Mouse (Mus musculus) forebrain, embryonic 11.5 days (tissue): ENCODE measurements around the gene Pkmyt1. TPM values are rescaled to one million over a fixed set of nuclear protein-coding genes. Genes with fewer than 3 reads are reported as not detected.

ENCODE experiments used
- ATAC-seq: fragments of 200-750 bp; cut with Nextera tagmentation; replicated peaks from 2 replicates; pipeline ENCODE4 v1.8.0; 2017; ENCODE audit warnings: moderate TSS enrichment; ENCODE audit not compliant: low FRiP score
- DNase-seq: peaks from one replicate; pipeline ENCODE4 v3.0.0-alpha.2; 2017; ENCODE audit warnings: low spot score
- H3K27ac ChIP-seq: fragments of 300-500 bp; sonication (generic); 2 replicates; pipeline ENCODE4 v1.5.1; 2014; ENCODE audit warnings: low read depth, low read length
- H3K27me3 ChIP-seq: fragments of 300-500 bp; sonication (generic); 2 replicates; pipeline ENCODE4 v1.6.1; 2014; ENCODE audit warnings: mild to moderate bottlenecking, low read length, mixed read lengths; ENCODE audit not compliant: control insufficient read depth, insufficient read depth
- H3K36me3 ChIP-seq: fragments of 300-500 bp; sonication (generic); 2 replicates; pipeline ENCODE4 v1.6.1; 2014; ENCODE audit warnings: mild to moderate bottlenecking, low read length, moderate library complexity, mixed read lengths; ENCODE audit not compliant: control insufficient read depth, insufficient read depth
- H3K4me1 ChIP-seq: fragments of 300-500 bp; sonication (generic); replicated peaks from 2 replicates; pipeline ENCODE4 v1.6.1; 2014; ENCODE audit warnings: low read length, mixed read lengths; ENCODE audit not compliant: control insufficient read depth, insufficient read depth
- H3K4me2 ChIP-seq: fragments of 300-500 bp; sonication (generic); 2 replicates; pipeline ENCODE4 v1.6.1; 2014; ENCODE audit warnings: low read depth, mild to moderate bottlenecking, low read length, moderate library complexity, mixed read lengths; ENCODE audit not compliant: severe bottlenecking
- H3K4me3 ChIP-seq: fragments of 300-500 bp; sonication (generic); 2 replicates; pipeline ENCODE4 v1.5.1; 2014; ENCODE audit warnings: low read depth, low read length
- H3K9ac ChIP-seq: fragments of 300-500 bp; sonication (generic); 2 replicates; pipeline ENCODE4 v1.6.1; 2014; ENCODE audit warnings: low read length
- H3K9me3 ChIP-seq: fragments of 300-500 bp; sonication (generic); 2 replicates; pipeline ENCODE4 v1.6.1; 2016; ENCODE audit warnings: low read length, mixed read lengths; ENCODE audit not compliant: control insufficient read depth
- WGBS: fragments of 180-500 bp; shearing (Covaris S2); extraction: QIAGEN DNeasy Blood & Tissue Kit; methylation state at CpG from one replicate; pipeline ENCODE4 v1.1.7; 2014; 5-methylcytosine and 5-hydroxymethylcytosine counted together
- polyA plus RNA-seq: library from polyadenylated mRNA; unstranded; fragments of >200 nt; fragmentation: Nextera tagmentation; extraction: Ambion mirVana; gene quantifications from 2 replicates; pipeline ENCODE4 v1.2.1, GENCODE M21; 2014

The Pkmyt1 gene
- polyA plus RNA-seq, 1 experiment from 2014 or later, result 61.3 TPM

DNA sequence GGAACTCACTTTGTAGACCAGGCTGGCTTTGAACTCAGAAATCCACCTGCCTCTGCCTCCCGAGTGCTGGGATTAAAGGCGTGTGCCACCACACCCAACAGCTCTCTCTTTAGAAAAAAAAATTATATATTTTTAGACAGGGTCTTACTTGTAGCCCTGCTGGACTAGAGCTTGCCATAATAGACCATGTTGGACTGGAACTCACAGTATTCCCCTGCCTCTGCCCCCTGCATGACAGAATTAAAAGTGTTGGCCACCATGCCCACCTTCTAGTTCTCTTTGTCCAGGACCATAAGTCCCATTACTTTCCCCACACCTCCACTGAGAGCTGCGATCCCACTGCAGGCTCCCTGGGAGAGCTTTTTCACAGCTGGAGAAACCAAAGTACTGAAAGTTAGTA, 21.3 kb downstream of the Pkmyt1 start:
- H3K27ac ChIP-seq, result no peak overlapping the region
- H3K4me2 ChIP-seq, result no peak overlapping the region
- peaks cover 40% of the 10 kb centered on the region for H3K27me3 ChIP-seq
- peaks cover 14% of the 10 kb centered on the region for H3K4me1 ChIP-seq
- no peaks in the 10 kb centered on the region for H3K9me3 ChIP-seq
- H3K9ac ChIP-seq, result no peak overlapping the region
- H3K4me3 ChIP-seq, result no peak overlapping the region
- WGBS, result 80% methylated on average over 3 of the region's 3 CpGs
- H3K36me3 ChIP-seq, result no peaks in the 10 kb centered on the region; the same call in 1 of the 2 replicates
- DNase-seq (no peak), ATAC-seq (no peak)

DNA sequence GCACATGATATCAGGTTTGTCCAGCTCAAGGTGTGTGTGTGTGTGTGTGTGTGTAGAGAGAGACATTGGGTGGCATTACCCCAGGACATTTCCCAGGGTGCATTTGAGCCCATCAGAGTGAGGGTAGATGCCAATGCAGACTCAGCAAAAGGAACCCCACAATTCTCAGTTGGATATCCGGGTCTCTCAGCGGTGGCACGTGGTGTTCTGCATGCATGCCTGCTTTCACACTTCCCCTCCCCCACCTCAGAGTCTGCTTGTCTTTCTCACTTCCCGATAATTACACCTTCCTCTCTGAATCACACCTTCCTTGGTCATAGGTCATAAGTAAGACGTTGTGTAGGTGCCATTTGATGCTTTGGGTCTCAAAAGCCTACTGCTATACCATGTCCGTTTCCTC, 21.9 kb downstream of the Pkmyt1 start:
- peaks cover 4% of the 10 kb centered on the region; the same call in 1 of the 2 replicates for H3K36me3 ChIP-seq
- ATAC-seq, result 0 out of 2 replicates have a peak, but pooled peaks have one; percentile 16
- 47% methylated on average over 6 of the region's 6 CpGs for WGBS
- peaks cover 13% of the 10 kb centered on the region for H3K4me1 ChIP-seq
- no peak for DNase-seq
- H3K4me3 ChIP-seq, result no peak overlapping the region
- H3K27ac ChIP-seq, result no peak overlapping the region
- no peak overlapping the region for H3K9ac ChIP-seq
- no peak overlapping the region for H3K4me2 ChIP-seq
- peaks cover 35% of the 10 kb centered on the region for H3K27me3 ChIP-seq
- H3K9me3 ChIP-seq, result no peaks in the 10 kb centered on the region

DNA sequence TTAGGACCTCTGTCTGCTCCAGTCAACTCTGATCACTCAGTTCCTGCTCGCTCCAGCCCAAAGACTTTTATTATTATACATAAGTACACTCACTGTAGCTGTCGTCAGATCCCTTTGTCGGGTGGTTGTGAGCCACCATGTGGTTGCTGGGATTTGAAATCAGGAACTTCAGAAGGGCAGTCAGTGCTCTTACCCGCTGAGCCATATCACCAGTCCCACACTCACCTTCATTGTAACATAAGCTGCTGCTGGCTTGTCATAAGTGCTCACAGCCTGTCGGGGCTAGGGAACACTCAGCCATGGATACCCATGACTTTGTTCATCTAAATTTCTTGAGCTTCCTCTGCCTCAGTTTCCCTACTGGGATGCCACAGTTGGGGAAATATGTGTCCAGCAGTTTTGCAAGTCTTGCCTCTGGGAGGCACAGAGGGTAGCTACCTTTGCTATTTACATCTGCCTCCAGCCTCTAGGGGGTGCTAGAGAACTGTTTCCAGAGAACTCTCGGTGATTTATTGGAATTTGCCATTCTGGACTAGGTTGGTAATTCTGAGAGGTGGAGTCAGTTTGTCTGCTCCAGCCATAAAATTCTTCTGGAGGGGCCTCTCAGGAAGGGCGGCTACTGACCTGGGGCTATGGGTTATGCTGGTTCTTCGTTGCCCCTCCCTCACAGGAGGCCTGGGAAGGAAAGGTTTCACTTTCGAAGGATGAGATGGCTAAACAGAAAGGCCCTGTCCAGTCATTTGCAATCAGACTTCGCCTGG, 22.7 kb downstream of the Pkmyt1 start:
- no peak overlapping the region for H3K27ac ChIP-seq
- no peaks in the 10 kb centered on the region for H3K9me3 ChIP-seq
- peaks cover 6% of the 10 kb centered on the region; the same call in 1 of the 2 replicates for H3K36me3 ChIP-seq
- 43% methylated on average over 10 of the region's 10 CpGs for WGBS
- peaks cover 13% of the 10 kb centered on the region for H3K4me1 ChIP-seq
- peaks cover 27% of the 10 kb centered on the region for H3K27me3 ChIP-seq
- H3K9ac ChIP-seq, result no peak overlapping the region
- no peak overlapping the region for H3K4me3 ChIP-seq
- H3K4me2 ChIP-seq, result no peak overlapping the region
- ATAC-seq, result no peak
- DNase-seq, result no peak

DNA sequence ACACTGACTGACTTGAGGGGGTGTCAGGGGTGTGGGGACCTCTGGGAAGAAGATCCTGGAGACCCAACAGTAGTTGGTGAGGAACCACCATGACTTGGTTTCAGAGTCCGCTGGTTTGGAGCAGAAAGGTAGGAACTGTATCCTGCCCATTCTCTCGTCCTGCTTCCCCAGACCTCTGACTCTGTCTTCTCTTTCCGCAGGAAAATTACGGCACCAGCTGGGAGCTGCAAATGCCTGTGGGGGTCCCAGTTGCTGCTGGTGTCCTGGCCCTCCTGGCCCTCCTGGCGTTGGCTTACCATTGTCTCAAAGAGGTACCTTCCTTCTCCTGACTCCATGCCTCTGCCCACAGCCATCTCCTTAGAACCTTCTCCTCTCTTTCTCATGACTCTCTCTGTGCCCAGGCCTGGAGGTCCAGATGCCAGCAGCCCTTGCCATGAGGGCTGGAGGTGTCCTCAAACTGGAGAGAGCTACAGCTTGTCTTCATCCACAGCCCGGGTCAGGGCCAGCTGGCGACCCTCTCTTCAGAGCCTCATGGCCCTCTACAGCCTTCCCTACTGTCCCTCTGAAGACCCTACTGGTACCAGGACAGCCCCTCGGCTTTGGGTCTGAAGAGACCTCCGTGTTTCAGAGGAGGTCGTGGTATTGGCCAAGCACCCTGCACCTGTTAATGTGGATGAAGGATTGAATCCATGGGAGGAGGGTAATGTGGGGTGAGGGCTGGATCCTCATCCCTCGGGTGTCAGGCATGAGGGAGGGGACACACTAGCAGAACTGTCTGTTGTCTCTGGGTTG, 23.5 kb downstream of the Pkmyt1 start:
- H3K9ac ChIP-seq, result no peak overlapping the region
- H3K27ac ChIP-seq, result no peak overlapping the region
- ATAC-seq, result no peak
- DNase-seq, result no peak
- H3K4me1 ChIP-seq, result peaks cover 10% of the 10 kb centered on the region
- no peak overlapping the region for H3K4me2 ChIP-seq
- peaks cover 6% of the 10 kb centered on the region; the same call in 1 of the 2 replicates for H3K36me3 ChIP-seq
- 80% methylated on average over 11 of the region's 11 CpGs for WGBS
- peaks cover 19% of the 10 kb centered on the region for H3K27me3 ChIP-seq
- no peaks in the 10 kb centered on the region for H3K9me3 ChIP-seq
- H3K4me3 ChIP-seq, result no peak overlapping the region

DNA sequence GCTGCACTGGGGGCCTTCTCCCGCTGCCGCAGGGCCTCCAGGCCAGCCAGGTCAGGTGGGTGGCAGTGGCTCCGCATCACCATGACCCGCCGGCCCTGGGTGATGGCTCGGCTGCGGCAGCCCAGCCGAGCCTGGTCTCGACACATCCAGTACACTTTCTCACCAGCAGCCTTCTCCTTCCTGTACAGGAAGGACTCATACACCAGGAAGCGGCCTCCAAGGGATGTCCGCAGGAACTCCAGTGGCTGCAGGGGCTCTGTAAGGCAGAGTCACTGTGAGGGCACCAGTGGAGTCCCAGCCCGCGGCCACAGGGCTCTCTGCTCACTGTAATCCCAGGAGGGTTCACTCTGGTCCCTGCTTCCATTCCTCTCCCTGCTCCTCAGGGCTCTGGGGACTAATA, 29.6 kb downstream of the Pkmyt1 start:
- Histone ChIP-seq H3K9ac (no peak overlapping the region), H3K4me2 (no peak overlapping the region), H3K27me3 (no peaks in the 10 kb centered on the region), H3K36me3 (peaks cover 32% of the 10 kb centered on the region), H3K9me3 (no peaks in the 10 kb centered on the region), H3K4me1 (no peaks in the 10 kb centered on the region), H3K4me3 (no peak overlapping the region), H3K27ac (no peak overlapping the region)
- WGBS, result 96% methylated on average over 13 of the region's 13 CpGs
- DNase-seq (no peak), ATAC-seq (no peak)

DNA sequence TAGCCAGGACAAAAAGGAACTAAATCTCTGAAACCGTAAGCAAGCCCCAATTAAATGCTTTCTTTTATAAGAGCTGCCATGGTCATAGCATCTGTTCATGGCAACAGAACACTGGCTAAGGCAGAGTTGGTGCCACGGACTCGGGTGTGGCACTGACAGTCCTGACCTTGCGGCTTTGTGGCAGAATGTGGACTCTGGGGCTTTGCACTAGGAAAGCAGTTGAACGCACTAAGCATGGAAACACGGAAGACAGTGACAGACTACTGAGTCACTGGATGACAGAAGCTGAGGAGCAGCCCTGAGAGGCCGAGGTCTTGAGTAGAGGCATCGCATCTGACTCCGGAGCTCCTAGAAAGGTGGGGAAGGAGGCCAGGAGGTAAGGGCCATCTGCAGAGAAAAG, 31.4 kb downstream of the Pkmyt1 start:
- no peak overlapping the region for H3K4me2 ChIP-seq
- ATAC-seq (no peak), DNase-seq (no peak)
- H3K27me3 ChIP-seq, result no peaks in the 10 kb centered on the region
- no peak overlapping the region for H3K4me3 ChIP-seq
- no peaks in the 10 kb centered on the region for H3K4me1 ChIP-seq
- no peaks in the 10 kb centered on the region for H3K9me3 ChIP-seq
- peaks cover 36% of the 10 kb centered on the region for H3K36me3 ChIP-seq
- WGBS, result 95% methylated on average over 9 of the region's 9 CpGs
- H3K27ac ChIP-seq, result no peak overlapping the region
- no peak overlapping the region for H3K9ac ChIP-seq

DNA sequence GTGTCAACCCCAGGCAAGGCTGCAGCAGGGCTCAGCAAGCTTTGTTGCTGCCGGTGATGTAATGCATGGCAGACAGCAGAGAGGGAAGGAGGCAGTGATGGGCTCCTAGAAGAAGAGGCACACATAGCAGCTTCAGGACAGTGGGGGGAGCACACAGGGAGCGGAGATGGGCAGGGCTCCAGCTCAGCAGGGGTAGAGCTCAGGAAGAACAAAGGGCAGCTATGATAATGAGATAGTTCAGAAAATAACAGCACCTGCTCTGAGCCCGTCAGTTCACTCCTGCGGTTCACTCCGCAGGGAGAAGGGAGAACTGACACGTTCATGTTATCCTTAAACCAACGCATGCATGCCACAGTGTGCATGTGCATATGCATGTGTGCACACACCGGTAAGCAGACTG, 32.7 kb downstream of the Pkmyt1 start:
- Histone ChIP-seq H3K9ac (no peak overlapping the region), H3K4me2 (no peak overlapping the region), H3K4me3 (no peak overlapping the region), H3K27me3 (no peaks in the 10 kb centered on the region), H3K4me1 (no peaks in the 10 kb centered on the region), H3K9me3 (no peaks in the 10 kb centered on the region), H3K36me3 (peaks cover 31% of the 10 kb centered on the region), H3K27ac (no peak overlapping the region)
- no peak for DNase-seq
- no peak for ATAC-seq
- 82% methylated on average over 8 of the region's 8 CpGs for WGBS

DNA sequence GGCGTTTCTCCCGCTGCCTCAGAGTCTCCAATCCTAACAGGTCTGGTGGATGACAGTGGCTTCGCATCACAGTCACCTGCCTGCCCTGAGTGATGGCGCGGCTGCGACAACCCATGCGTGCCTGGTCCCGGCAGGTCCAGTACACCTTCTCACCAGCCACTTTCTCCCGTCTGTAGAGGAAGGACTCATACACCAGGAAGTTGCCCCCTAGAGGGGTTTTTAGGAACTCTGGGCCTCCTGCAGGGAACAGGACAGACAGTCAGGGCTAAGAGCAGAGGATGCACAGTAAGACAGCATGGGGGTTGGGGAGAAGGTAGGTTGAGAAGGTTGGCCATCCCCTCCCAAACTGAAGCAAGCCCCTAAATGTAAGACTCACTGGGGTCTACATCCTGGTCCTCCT, 34.1 kb downstream of the Pkmyt1 start:
- Histone ChIP-seq H3K36me3 (peaks cover 30% of the 10 kb centered on the region), H3K4me1 (no peaks in the 10 kb centered on the region), H3K9ac (no peak overlapping the region), H3K4me2 (no peak overlapping the region), H3K9me3 (no peaks in the 10 kb centered on the region), H3K27ac (no peak overlapping the region), H3K27me3 (no peaks in the 10 kb centered on the region), H3K4me3 (no peak overlapping the region)
- DNase-seq, result no peak
- WGBS, result 90% methylated on average over 9 of the region's 9 CpGs
- no peak for ATAC-seq
